Mouse (Mus musculus) kidney, adult 8-10 months (tissue): ENCODE measurements at regions not wholly inside any gene's neighbourhood (a gene's known extent, or its start where the extent isn't known, plus 50 kb on each side); places are given as distances from the start of the nearest gene placed in this dataset.
"Not testable (repeated sequence)": the region's sequence is repeated elsewhere in the genome, so short reads cannot be mapped to it uniquely, and the experiment has no call there.

Experiments
- DNase-seq, 2 experiments: peaks; one replicate each; pipeline ENCODE4 v3.0.0; 2022

DNA sequence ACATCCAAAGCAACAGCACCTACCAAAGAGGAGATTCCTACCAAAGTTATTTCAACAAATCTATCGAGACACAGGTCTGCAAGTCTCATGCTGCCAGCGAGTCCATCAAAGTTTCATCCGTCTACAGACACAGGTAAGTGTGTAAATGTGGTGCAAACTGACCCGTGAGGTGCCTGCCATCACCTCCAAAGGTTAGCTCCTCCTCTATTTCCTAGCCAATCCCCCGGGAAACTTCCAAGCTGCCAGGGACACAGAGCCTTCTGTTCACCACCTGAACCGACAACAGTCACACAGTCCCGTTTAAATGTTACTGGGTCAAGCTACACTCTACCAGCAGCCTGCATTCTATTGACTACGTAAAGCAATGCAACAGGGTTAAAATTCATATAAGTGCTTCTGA is 113.5 kb downstream of the Snurf start:
- DNase-seq, result peak in 1 of 2 experiments; percentile 1

DNA sequence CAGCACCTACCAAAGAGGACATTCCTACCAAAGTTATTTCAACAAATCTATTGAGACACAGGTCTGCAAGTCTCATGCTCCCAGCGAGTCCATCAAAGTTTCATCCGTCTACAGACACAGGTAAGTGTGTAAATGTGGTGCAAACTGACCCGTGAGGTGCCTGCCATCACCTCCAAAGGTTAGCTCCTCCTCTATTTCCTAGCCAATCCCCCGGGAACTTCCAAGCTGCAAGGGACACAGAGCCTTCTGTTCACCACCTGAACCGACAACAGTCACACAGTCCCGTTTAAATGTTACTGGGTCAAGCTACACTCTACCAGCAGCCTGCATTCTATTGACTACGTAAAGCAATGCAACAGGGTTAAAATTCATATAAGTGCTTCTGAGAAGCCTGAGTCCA is 146.4 kb downstream of the Snurf start:
- DNase-seq, result not testable (repeated sequence)
